Mouse (Mus musculus): ENCODE measurements around the gene Prpf38a. TPM values are rescaled to one million over a fixed set of nuclear protein-coding genes. Genes with fewer than 3 reads are reported as not detected.

The Prpf38a gene
- total RNA-seq (2022) = 10 to 100 TPM; 10.6 to 13.4 (median 12.6) TPM

GRCm38 (mm10) chr4:108578840-108579742 is at the start of gene Prpf38a, which contains the start of gene Orc1:
Gene Prpf38a, minus strand, starts transcription at chr4:108579336.
Gene Orc1, plus strand, starts transcription at chr4:108579423.
- DNase-seq (ENCODE audit: low spot score in 2 of 2) = peak; percentile 91 to 93

- no peak for DNase-seq (ENCODE audit: low spot score in 2 of 2)
Observed at GRCm38 (mm10) chr4:108627066-108627465, 47.9 kb upstream of the Prpf38a start.

- DNase-seq (ENCODE audit: low spot score in 2 of 2) = no peak
Observed at GRCm38 (mm10) chr4:108621504-108621903, 42.4 kb upstream of the Prpf38a start.

- DNase-seq (ENCODE audit: low spot score in 2 of 2) = no peak
Observed at GRCm38 (mm10) chr4:108620536-108620935, 41.4 kb upstream of the Prpf38a start.

- peak; percentile 80 to 88 for DNase-seq (ENCODE audit: low spot score in 2 of 2)
Observed at GRCm38 (mm10) chr4:108619587-108620341, 40.6 kb upstream of the Prpf38a start, which contains the start of gene Cc2d1b. Gene Cc2d1b, plus strand, starts transcription at chr4:108619940.

GRCm38 (mm10) chr4:108619165-108619564 is 40.0 kb upstream of the Prpf38a start:
- DNase-seq (ENCODE audit: low spot score in 2 of 2) = no peak

GRCm38 (mm10) chr4:108618586-108618985 is 39.5 kb upstream of the Prpf38a start:
- no peak for DNase-seq (ENCODE audit: low spot score in 2 of 2)

- no peak for DNase-seq (ENCODE audit: low spot score in 2 of 2)
Observed at GRCm38 (mm10) chr4:108610935-108611334, 31.8 kb upstream of the Prpf38a start.

- DNase-seq (ENCODE audit: low spot score in 2 of 2) = no peak
Observed at GRCm38 (mm10) chr4:108608651-108609050, 29.5 kb upstream of the Prpf38a start.

- no peak for DNase-seq (ENCODE audit: low spot score in 2 of 2)
Observed at GRCm38 (mm10) chr4:108601870-108602269, 22.7 kb upstream of the Prpf38a start.

GRCm38 (mm10) chr4:108598306-108598705 is 19.2 kb upstream of the Prpf38a start:
- no peak for DNase-seq (ENCODE audit: low spot score in 2 of 2)

- DNase-seq (ENCODE audit: low spot score in 2 of 2) = no peak
Observed at GRCm38 (mm10) chr4:108595785-108596184, 16.6 kb upstream of the Prpf38a start.

GRCm38 (mm10) chr4:108593376-108593775 is 14.2 kb upstream of the Prpf38a start:
- DNase-seq (ENCODE audit: low spot score in 2 of 2) = no peak

GRCm38 (mm10) chr4:108579743-108580411 is 741 bp upstream of the Prpf38a start:
- no peak for DNase-seq (ENCODE audit: low spot score in 2 of 2)

GRCm38 (mm10) chr4:108572644-108573043 is 6.5 kb downstream of the Prpf38a start:
- no peak for DNase-seq (ENCODE audit: low spot score in 2 of 2)

- no peak for DNase-seq (ENCODE audit: low spot score in 2 of 2)
Observed at GRCm38 (mm10) chr4:108565026-108565425, 14.1 kb downstream of the Prpf38a start.

GRCm38 (mm10) chr4:108539701-108540100 is 39.4 kb downstream of the Prpf38a start:
- no peak for DNase-seq (ENCODE audit: low spot score in 2 of 2)
